Mouse (Mus musculus): ENCODE data around the gene Prss22.

- TF ChIP-seq CTCF (IDR thresholded peaks at IDR 0.05; ENCODE audit: low read depth) (peak; percentile 68), EP300 (optimal IDR thresholded peaks at IDR 0.05) (no peak)
Measured at GRCm38 (mm10) chr17:24009617-24010016, 11.7 kb upstream of the Prss22 start.

Measured in stomach, postnatal 0 days (tissue).